Mouse (Mus musculus) hematopoietic stem cell, adult 5-6 weeks (primary cell): Measurements from ENCODE around the gene Wfdc15b. TPM values are rescaled to one million over a fixed set of nuclear protein-coding genes. Genes with fewer than 3 reads are reported as not detected.

Experiments
- ATAC-seq, 2 experiments: fragments of 125-278 bp in 1 of 2; replicated peaks in 1 of 2; 2 replicates each; pipeline ENCODE4 v1.8.0; 2016 to 2017; ENCODE audit warnings: inconsistent platforms in 2 of 2, mild to moderate bottlenecking in 2 of 2, moderate number of reproducible peaks in 2 of 2, low read depth in 1 of 2, moderate TSS enrichment in 1 of 2; ENCODE audit not compliant: low FRiP score in 2 of 2, poor library complexity in 2 of 2, severe bottlenecking in 2 of 2, insufficient read depth in 1 of 2, low TSS enrichment in 1 of 2
- total RNA-seq: library from RNA; stranded (forward); fragments of 172-1452, 232-1000 nt; gene quantifications from 2 replicates; pipeline ENCODE4 v1.2.3, GENCODE M21; 2017

The Wfdc15b gene
- total RNA-seq, 1 experiment from 2014 or later: not detected

- peak in 1 of 2 experiments; percentile 32; a peak in 1 of 4 replicates for ATAC-seq
Observed at GRCm38 (mm10) chr2:164184145-164184719, 37.2 kb downstream of the Wfdc15b start.

GRCm38 (mm10) chr2:164183340-164183739, 38.1 kb downstream of the Wfdc15b start:
- ATAC-seq: no peak

GRCm38 (mm10) chr2:164182692-164183255, 38.7 kb downstream of the Wfdc15b start, which contains the start of gene Wfdc5:
Gene Wfdc5, minus strand, starts transcription at chr2:164182742.
- no peak for ATAC-seq

- ATAC-seq: no peak
Observed at GRCm38 (mm10) chr2:164180770-164181169, 40.7 kb downstream of the Wfdc15b start.

- ATAC-seq: no peak
Observed at GRCm38 (mm10) chr2:164180124-164180523, 41.3 kb downstream of the Wfdc15b start.

- no peak for ATAC-seq
Observed at GRCm38 (mm10) chr2:164177831-164178230, 43.6 kb downstream of the Wfdc15b start.

- ATAC-seq: peak; percentile 62 to 66; a peak in 3 of 4 replicates
Observed at GRCm38 (mm10) chr2:164175850-164176249, 45.6 kb downstream of the Wfdc15b start.

GRCm38 (mm10) chr2:164174649-164175395, 46.6 kb downstream of the Wfdc15b start:
- ATAC-seq: no peak

- peak in 1 of 2 experiments; percentile 19; a peak in 1 of 4 replicates for ATAC-seq
Observed at GRCm38 (mm10) chr2:164173394-164173793, 48.1 kb downstream of the Wfdc15b start.

GRCm38 (mm10) chr2:164170902-164171301, 50.6 kb downstream of the Wfdc15b start, which contains the start of gene Kcns1:
Gene Kcns1, minus strand, starts transcription at chr2:164171113.
- no peak for ATAC-seq

- no peak for ATAC-seq
Observed at GRCm38 (mm10) chr2:164170326-164170725, 51.1 kb downstream of the Wfdc15b start.

- ATAC-seq: peak in 1 of 2 experiments; percentile 38; a peak in 1 of 4 replicates
Observed at GRCm38 (mm10) chr2:164168571-164168946, 52.9 kb downstream of the Wfdc15b start.

- ATAC-seq: 0 out of 4 replicates have a peak, but pooled peaks of 1 of the 2 experiments have one; percentile 9
Observed at GRCm38 (mm10) chr2:164167752-164168570, 53.5 kb downstream of the Wfdc15b start.

GRCm38 (mm10) chr2:164164941-164165340, 56.5 kb downstream of the Wfdc15b start:
- ATAC-seq: no peak
